Mouse (Mus musculus) layer of hippocampus, adult 9-10 months (tissue): Measurements from ENCODE around the gene Fam71d.

ENCODE experiments used
- DNase-seq: peaks from one replicate; pipeline ENCODE4 v3.0.0; 2022; ENCODE audit warnings: low spot score

Gene Fam71d

GRCm38 (mm10) chr12:78773211-78773610, 81.9 kb downstream of the Fam71d start:
- no peak for DNase-seq

GRCm38 (mm10) chr12:78777916-78778315, 86.6 kb downstream of the Fam71d start:
- no peak for DNase-seq

GRCm38 (mm10) chr12:78778423-78779067, 87.2 kb downstream of the Fam71d start:
- DNase-seq, result no peak
